Mouse (Mus musculus) gastrocnemius, postnatal 10 days (tissue): ENCODE data around the gene Khdc1c. TPM values are rescaled to one million over a fixed set of nuclear protein-coding genes. Genes with fewer than 3 reads are reported as not detected.
A peak's percentile ranks its signal among the peaks of the same experiment; 100 is the strongest.
"Not testable (repeated sequence)": the region's sequence is repeated elsewhere in the genome, so short reads cannot be mapped to it uniquely, and the experiment has no call there.

Experiments used
- DNase-seq: peaks from one replicate; pipeline ENCODE4 v3.0.0; 2021; ENCODE audit warnings: mixed read lengths
- long read RNA-seq, 2 experiments: library from polyadenylated mRNA; stranded (forward); transcript quantifications; one replicate each; pipeline ENCODE4 v2.0.0; 2021
- total RNA-seq, 2 experiments: library from RNA; stranded (reverse); gene quantifications; 2 replicates each; pipeline ENCODE4 v1.2.3; 2021

The Khdc1c gene
- total RNA-seq: not detected
- long read RNA-seq, experiment 1: 0 reads
- long read RNA-seq, experiment 2: 0 reads

DNA sequence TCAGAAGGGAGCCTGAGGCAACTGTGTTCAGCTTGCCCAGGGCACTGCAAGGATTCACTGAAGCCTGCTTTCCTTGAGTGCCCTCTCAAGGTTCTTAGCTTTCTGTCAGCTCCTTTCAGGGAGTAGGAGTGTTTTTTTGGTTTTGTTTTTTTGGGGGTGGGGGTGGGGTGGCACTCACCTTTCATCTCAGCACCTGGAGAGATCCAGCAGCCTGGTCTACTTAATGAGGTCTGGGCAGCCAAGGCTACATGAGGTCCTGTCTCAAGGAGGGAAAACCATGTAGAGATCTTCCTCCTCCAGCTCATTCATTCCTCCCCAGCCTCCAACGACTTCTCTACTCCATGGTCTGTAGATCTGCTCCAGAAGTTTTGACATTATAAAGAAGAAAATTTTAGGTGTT is at the start of gene Khdc1c:
Gene Khdc1c, plus strand, starts transcription at position 301 of the 400 bp plus-strand sequence.
- not testable (repeated sequence) for DNase-seq

DNA sequence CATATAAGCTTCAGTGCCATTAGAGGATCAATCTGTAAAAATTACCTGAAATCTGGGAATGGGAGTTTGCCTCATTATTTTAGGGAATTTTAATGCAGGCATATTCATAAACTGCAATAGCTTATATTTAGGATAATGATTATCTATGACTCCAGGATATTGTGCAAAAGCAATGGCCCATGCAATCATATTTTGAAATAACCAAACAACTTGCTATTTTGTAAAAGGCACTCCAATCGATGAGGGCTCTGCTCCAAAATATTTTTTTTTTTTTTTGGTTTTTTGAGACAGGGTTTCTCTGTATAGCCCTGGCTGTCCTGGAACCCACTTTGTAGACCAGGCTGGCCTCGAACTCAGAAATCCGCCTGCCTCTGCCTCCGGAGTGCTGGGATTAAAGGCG is 47.9 kb upstream of the Khdc1c start:
- DNase-seq: not testable (repeated sequence)

DNA sequence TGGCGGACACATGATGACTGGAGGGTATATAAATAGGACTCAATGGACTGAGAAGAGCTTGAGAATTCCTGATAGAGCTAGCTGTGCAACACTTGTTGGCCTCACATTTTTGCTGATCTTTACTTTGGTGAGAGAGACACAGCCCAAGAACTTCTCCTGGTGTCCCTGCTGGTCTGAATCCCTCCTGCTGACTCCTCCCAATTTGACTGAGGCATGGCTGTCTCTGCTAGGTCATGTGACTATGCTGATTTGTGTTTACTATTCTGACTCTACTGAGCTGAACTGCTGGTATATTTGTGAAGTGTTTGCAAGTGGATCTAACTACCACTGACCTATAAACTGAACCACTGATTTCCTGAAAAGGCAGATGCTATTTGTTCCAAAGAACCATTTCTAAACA is 46.5 kb upstream of the Khdc1c start:
- no peak for DNase-seq

DNA sequence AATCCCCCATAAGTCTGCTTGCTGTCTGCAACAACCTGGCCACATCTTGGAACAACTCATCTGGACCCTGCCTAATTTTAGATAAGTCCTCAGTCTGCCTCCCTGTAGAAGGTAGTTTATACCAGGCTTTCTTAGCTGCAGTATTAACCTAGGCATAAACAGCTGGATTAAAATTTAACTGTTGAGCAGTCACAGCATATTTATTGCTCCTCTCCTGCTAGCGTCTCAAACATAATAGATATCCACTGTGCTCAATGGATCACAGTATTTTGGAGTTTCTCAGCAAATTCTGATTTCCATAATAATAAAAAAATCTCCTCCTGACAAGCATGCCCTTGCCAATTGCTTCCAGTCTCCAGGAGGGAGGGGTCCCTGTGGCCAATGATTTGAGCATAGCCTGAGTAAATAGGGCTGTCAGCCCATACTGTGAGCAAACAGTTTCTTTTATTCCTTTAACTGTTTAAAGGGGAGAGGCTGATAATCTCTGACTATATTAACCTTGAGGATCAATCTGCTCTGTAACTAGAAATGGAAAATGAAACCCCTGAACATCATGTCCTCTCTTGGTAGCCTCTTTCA is 44.0 kb upstream of the Khdc1c start:
- DNase-seq: no peak

DNA sequence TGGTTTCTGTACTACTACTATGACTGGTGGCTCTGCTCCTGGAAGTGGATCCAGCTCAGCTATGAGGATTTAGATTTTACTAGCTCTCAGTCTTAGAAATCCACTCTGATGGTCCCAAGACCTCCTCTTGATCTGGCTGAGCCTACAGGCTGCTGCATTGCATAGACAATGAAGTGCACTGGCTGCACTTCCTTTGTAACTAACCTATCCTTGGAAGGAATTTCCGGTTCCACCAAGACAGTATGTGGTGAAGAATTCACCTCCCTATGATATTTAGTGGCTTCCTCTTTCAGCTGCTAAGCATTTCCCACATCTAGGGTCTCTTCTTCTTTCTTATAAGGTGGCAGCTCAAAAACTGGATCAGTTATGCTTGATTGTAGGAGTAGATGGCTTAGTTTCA is 43.5 kb upstream of the Khdc1c start:
- no peak for DNase-seq

DNA sequence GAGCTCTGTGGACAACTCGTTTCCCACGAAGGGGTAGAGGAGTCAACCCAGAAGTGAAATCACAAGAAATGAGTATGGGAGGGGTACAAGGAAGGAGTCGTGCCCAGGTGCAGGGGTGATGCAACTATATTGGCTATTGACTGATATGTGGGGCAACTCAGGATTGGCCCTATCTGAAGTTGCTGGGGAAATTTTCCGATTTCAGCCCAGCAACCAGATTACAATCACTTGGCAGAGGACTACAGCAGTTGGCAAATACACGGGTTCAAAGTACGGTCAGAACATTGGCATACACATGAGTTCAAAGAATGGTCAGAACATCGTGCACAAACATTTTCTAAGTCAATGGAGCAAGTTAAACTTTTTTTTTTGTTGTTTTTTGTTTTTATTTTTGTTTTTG is 41.4 kb upstream of the Khdc1c start:
- DNase-seq: no peak

DNA sequence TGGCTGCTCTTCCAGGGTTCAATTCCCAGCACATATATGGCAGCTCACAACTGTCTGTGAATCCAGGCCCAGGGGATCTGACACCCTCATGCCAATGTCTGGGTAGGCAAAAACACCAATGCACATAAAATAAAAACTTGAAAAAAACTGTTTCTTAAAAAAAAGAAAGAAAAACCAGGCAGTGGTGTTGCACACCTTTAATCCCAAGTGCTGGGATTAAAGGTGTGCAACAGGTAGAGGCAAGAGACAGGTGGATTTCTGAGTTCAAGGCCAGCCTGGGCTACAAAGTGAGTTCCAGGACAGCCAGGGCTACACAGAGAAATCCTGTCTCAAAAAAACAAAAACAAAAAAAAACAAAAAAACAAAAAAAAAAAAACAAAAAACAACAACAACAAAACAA is 37.0 kb upstream of the Khdc1c start:
- not testable (repeated sequence) for DNase-seq

DNA sequence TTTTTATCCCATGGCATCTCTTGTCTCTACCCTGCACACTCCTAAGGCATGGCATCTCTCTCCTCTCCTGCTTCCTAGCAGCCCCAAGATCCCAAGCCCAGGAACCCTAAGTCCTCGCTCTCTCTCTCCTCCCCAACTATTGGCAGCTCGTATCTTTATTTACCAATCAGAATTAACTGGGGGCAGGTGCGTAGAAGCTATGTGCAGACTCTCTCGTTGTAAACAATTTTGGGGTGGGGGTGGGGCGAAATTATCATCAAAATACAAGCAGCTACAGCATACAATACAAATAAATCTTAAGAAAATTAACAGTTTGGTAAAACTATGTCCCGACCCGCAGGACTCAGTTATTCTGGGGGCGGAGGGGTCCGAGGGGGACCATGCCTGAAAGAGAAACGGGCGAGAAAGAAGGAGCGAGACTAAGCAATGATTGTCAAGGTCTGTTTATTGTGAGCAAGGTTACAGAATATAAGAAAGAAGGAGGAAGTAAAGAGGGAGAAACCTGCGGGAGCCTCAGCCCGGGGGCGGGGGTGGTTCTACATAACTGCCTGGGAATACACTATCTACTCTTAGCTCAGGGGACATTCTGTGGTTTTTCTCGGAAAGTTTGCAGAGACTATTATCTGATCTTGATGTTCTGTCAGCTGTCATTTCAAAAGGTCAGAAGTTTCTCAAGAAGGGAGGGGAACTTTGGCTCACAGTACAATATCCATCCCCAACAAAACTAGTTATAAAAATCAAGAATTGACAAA is 34.7 kb upstream of the Khdc1c start:
- no peak for DNase-seq

DNA sequence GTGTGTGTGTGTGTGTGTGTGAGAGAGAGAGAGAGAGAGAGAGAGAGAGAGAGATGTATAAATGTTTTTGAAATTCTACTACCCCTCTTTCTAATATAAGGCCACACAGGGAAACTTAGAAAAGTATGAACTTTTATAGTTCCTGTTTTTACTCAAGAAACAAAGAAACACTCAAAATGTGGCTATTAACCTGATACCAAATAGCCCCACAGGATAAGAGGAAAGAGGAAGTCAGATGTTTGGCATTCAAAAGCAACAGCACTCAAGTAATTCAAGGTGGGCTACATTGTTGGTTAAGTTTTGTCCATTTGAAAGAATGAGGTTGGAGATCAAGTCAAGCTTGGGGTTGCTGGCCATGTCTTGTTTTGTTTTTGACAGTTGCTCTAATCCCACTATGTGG is 32.3 kb upstream of the Khdc1c start:
- no peak for DNase-seq

DNA sequence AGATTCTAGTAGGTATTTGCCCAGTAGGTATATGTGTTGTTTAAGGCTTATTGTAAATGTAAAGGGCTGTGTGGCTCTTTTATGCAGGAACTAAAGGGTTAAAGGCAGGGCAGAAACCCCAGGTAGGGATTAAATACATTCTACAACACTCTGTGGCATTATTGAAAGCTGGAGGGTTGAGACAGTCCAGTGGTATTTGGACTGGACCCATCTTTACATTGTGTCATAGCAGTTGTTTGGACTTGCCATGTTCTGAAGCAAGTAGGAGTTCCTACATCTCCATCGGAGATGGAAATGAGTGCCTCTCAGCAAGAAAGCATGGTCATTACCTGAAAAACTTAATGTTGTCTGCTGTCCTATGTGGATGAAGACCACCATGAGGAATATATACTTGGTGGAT is 27.4 kb upstream of the Khdc1c start:
- DNase-seq: no peak

DNA sequence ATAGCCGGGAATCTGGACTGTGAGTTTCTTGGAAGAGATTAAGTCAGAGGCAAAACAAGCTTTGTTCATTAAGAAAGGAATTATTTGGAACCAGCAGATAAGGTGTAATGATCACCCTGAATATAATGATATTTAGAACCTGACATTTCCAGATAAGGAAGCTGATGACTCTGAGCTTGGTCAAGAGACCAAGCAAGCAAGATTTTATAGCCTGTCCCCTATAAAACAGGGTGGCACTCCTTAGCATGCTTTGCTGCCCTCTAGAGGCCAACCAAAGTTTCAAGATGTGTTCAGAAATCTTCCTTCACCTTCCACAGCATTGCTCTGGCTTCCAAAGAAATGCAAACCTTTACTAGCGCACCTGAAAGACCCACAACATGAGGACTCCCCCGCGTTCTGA is 23.9 kb upstream of the Khdc1c start:
- DNase-seq: peak; percentile 29

DNA sequence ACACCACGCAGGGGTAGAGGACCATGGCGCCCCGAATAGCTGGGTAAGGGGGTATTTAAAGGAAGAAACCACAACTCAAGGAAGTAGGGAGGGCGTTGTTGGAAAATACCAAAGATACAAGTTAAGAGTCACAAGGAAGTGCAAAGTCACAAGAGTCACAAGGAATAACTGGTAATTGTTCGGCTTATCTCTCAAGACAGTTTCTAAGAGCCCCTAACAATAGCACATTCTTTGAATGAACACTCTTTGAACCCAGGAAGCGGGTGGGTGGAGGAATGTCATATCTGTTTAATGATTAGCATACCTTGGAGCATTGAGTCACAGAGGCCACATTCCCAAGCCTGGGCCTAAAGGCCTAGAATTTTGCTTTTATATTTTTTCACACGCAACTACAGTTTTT is 23.4 kb upstream of the Khdc1c start:
- not testable (repeated sequence) for DNase-seq

DNA sequence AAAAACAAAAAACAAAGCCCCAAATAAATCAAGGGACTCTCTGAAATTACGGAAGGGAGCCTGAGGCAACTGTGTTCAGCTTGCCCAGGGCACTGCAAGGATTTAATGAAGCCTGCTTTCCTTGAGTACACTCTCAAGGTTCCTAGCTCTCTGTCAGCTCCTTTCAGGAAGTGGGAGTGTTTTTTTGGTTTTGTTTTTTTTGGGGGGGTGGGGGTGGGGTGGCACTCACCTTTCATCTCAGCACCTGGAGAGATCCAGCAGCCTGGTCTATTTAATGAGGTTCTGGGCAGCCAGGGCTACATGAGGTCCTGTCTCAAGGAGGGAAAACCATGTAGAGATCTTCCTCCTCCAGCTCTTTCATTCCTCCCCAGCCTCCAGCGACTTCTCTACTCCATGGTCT is 18.8 kb upstream of the Khdc1c start, which contains the start of gene Khdc1a:
Gene Khdc1a, plus strand, starts transcription at position 301 of the 400 bp plus-strand sequence.
- no peak for DNase-seq

DNA sequence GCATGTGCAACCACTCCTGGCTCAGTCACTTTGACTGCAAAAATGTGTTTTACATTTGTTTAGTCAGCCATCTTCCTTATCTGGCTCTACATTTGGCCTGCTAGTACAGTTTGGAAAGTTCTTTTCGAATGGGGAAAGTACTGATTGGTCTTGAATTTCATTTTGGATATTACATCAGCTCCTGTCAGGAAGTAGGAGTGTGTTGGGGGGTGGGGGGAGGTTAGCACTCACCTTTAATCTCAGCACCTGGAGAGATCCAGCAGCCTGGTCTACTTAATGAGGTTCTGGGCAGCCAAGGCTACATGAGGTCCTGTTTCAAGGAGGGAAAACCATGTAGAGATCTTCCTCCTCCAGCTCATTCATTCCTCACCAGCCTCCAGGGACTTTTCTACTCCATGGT is 15.1 kb downstream of the Khdc1c start, which contains the start of gene Khdc1b:
Gene Khdc1b, plus strand, starts transcription at position 301 of the 400 bp plus-strand sequence.
- DNase-seq: no peak

DNA sequence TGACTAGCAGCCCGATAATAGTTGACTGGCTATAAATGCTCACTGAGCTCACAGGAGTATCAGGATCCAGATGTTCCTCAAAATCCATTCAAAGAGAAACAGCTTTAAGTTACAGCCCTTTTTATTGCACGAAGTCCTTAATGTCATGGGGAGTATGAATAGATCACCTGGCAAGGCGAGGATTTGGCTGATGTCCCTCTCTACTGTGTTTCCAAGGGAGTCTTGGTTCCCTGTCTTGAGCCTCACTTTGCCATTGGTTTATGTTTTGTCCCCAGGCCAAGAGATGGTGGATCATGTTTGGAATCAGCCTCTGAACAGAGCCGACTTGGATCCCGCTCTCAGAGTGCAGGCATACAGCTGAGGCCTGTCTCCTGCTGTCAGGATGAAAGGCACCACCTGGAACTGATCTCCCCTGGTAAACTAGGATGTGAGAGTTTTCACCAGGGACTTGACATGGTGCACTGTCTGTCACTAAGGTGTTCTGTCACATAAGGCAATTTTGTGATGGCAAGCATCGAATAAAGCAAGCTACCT is 23.1 kb downstream of the Khdc1c start:
- no peak for DNase-seq

DNA sequence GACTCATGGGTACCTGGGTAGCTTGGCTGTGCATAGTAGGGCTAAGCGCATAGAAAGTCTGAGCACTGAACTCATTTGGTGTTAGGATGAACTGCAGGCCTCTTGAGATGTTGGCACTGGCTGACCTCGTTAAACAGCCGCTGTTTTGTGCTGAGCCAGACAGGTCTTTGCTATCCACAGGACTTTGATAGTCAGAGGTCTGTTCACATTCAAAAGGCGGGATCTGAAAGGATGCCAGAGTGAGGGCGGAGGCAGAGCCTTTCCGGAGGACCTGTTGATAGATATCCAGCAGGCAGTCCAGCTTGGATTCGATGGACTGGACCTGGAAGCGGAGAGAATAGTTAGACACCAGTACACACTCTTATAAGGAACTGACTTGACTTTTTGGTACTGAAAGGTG is 34.7 kb downstream of the Khdc1c start:
- DNase-seq: no peak

DNA sequence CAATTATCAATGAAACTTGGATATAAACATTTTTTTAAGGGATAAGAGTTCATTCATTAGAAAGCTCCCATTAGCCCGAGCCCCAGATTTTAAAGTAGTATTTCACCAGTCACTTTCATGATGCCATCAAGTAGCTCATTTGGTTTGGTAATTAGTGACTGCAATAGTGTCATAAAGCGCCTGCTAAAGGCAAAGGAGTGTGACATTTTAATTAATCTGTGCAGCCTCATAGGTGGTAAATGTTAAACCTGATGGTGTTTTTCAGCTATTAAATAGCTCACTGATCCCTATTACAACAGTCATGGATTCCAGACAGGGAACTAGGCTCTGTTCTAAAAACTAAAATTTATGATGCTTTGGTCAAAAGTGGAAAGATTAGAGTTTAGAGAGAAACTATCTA is 39.1 kb downstream of the Khdc1c start:
- no peak for DNase-seq

DNA sequence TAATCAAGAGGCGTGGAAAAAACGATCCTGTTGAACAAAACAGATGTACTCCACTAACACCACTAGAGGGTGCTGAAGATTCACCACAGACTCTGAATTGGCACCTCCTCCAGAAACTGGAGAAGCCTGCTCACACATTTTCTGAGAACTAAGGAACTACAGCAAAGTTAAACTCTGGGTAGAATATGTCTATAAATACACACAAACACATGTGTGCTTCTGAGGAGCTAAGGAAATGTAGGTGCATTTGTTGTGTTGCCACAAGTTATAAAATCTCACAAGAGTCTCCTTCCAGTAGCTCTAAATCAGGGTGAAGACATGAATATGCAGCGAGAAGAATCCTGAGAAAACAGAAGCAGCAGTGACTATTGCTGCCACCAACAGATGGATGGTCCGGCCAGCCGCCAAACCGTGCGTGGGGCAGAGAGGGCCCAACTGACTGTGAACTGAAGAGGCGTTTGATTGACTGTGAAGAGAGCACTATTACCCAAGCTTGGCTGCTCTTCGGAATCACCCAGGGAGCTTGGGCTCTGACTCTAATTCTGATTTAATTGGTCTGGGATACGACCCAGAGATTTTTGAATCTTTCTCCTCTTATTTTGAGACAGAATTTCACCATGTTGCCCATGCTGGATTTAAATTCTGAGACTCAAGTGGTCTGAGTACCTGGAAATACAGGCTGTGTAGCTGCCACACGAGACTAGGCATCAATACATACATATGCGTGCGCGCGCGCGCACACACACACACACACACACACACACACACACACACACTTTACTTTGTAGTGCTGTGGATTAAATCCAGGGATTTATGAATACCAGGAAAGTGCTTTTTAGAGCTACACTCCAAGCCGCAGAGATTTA is 43.4 kb downstream of the Khdc1c start:
- peak; percentile 51 for DNase-seq

DNA sequence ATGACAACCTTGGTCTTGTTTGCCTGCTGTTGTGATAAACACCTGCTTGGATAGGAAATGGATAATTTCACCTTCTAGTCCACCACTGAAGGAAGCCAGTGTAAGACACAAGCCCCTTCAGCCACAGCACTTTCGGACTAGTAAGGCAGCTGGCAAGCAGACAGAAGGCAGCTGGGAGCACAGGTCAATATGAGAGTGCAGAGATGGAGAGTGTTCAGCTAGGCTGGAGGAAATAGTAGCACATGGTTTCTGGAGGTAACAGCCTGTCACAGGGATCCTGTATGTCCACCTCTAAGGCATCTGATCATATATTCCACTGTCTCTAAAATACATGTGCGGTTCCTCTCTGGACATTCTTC is 44.0 kb downstream of the Khdc1c start:
- no peak for DNase-seq

DNA sequence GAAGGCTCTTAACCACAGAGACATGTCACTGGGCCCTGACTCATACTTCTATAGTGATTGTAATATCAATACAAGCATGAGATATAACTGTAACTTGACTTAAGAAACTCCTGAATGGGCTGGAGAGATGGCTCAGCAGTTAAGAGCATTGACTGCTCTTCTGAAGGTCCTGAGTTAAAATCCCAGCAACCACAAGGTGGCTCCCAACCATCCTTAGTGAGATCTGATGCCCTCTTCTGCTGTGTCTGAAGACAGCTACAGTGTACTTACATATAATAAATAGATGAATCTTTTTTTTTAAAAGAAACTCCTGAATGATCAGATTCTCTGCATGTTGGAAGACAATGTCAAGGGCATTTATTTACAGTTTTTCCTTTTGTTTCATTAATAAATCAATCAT is 51.2 kb downstream of the Khdc1c start:
- peak; percentile 7 for DNase-seq
